Mouse (Mus musculus) midbrain, postnatal 0 days (tissue): Measurements from ENCODE around the gene Cyp2d12. TPM values are rescaled to one million over a fixed set of nuclear protein-coding genes. Genes with fewer than 3 reads are reported as not detected.
"Not testable (repeated sequence)": the region's sequence is repeated elsewhere in the genome, so short reads cannot be mapped to it uniquely, and the experiment has no call there.

Source experiments
- ATAC-seq: fragments of 200-750 bp; cut with Nextera tagmentation; 2 replicates; pipeline ENCODE4 v1.8.0; 2017; ENCODE audit warnings: moderate number of reproducible peaks, mild to moderate bottlenecking, moderate TSS enrichment, moderate library complexity; ENCODE audit not compliant: low FRiP score
- DNase-seq: peaks from one replicate; pipeline ENCODE4 v3.0.0-alpha.2; 2015; ENCODE audit warnings: low spot score
- H3K27ac ChIP-seq: fragments of 300-500 bp; sonication (generic); 2 replicates; pipeline ENCODE4 v1.5.1; 2014; ENCODE audit warnings: low read depth, mild to moderate bottlenecking, low read length, mixed read lengths
- H3K27me3 ChIP-seq: fragments of 300-500 bp; sonication (generic); 2 replicates; pipeline ENCODE4 v1.6.1; 2014; ENCODE audit warnings: low read length, control low read depth, mixed read lengths; ENCODE audit not compliant: insufficient read depth
- H3K36me3 ChIP-seq: fragments of 300-500 bp; sonication (generic); 2 replicates; pipeline ENCODE4 v1.6.1; 2014; ENCODE audit warnings: low read length, control low read depth, mixed read lengths; ENCODE audit not compliant: insufficient read depth
- H3K4me1 ChIP-seq: fragments of 300-500 bp; sonication (generic); 2 replicates; pipeline ENCODE4 v1.6.1; 2014; ENCODE audit warnings: mild to moderate bottlenecking, control low read depth, antibody characterized with exemption, low read length, mixed read lengths; ENCODE audit not compliant: insufficient read depth
- H3K4me2 ChIP-seq: fragments of 300-500 bp; sonication (generic); 2 replicates; pipeline ENCODE4 v1.6.1; 2014; ENCODE audit warnings: low read depth, mild to moderate bottlenecking, low read length, mixed read lengths; ENCODE audit not compliant: poor library complexity, severe bottlenecking
- H3K4me3 ChIP-seq: fragments of 300-500 bp; sonication (generic); 2 replicates; pipeline ENCODE4 v1.5.1; 2014; ENCODE audit warnings: low read depth, mild to moderate bottlenecking, low read length, moderate library complexity
- H3K9ac ChIP-seq: fragments of 300-500 bp; sonication (generic); replicated peaks from 2 replicates; pipeline ENCODE4 v1.6.1; 2014; ENCODE audit warnings: mild to moderate bottlenecking, low read length, moderate library complexity, mixed read lengths; ENCODE audit not compliant: poor library complexity, severe bottlenecking
- H3K9me3 ChIP-seq: fragments of 300-500 bp; sonication (generic); 2 replicates; pipeline ENCODE4 v1.6.1; 2016; ENCODE audit warnings: low read length, control low read depth
- CTCF ChIP-seq: IDR thresholded peaks from 2 replicates; pipeline ENCODE4 v1.5.1; 2016; ENCODE audit warnings: antibody characterized with exemption, mild to moderate bottlenecking
- WGBS: fragments of 180-500 bp; shearing (Covaris S2); extraction: QIAGEN DNeasy Blood & Tissue Kit; methylation state at CpG from one replicate; pipeline ENCODE4 v1.1.7; 2014; 5-methylcytosine and 5-hydroxymethylcytosine counted together
- microRNA-seq: library from miRNA; unstranded; fragments of <30 nt; microRNA quantifications from one replicate; pipeline ENCODE4, GENCODE M21; 2016; ENCODE audit warnings: borderline number of aligned reads
- polyA plus RNA-seq: library from polyadenylated mRNA; unstranded; fragments of >200 nt; fragmentation: Nextera tagmentation; extraction: Ambion mirVana; gene quantifications from 2 replicates; pipeline ENCODE4 v1.2.1, GENCODE M21; 2015
- total RNA-seq: library from RNA; depleted of rRNA; stranded (reverse); fragments of >200 nt; gene quantifications from 2 replicates; pipeline ENCODE4 v1.2.3, GENCODE M21; 2014; rRNA removed

Cyp2d12 gene
- total and polyA plus RNA-seq, 2 experiments from 2014 or later = not detected

DNA sequence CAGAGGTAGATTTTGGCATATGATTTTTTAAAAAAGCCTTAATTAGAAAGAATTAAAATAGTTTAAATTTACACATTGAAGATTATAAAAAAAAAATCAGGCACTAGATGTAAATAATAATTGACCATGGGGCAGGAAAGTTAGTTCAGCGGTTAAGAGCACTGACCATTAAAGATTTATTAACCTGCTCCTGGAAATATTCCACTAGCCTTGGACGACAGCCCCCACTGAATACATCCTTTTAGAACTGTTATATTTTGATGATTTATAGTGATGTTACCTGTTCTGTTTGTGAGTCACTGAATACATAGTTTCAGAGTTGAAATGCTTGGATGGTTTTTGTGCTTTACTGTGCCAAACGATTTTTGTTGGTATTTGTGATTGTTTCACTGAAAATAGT is 11.9 kb upstream of the Cyp2d12 start:
- H3K9me3 ChIP-seq, H3K4me3 ChIP-seq, H3K4me1 ChIP-seq, H3K9ac ChIP-seq, H3K27ac ChIP-seq, H3K27me3 ChIP-seq, DNase-seq, ATAC-seq, H3K4me2 ChIP-seq, H3K36me3 ChIP-seq: not testable (repeated sequence)
- 78% methylated on average over 3 of the region's 3 CpGs for WGBS

DNA sequence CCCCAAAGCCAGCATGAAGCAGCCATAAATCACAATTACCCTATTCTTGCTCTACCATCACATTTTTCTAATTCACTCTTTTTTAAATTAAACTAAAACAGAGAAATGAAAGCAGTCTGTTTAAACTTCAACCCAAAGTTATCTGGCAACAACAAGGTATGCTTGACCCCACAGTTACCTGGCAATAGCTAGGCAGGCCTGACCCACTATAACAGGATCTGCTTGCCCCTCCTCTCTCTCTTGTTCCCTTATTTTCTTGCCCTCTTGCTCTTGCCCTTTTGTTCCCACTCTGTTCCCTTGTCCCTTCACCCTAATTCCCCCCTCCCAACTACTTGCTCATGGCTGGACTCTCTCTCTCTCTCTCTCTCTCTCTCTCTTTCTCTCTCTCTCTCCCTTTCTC is 10.3 kb upstream of the Cyp2d12 start:
- H3K4me1 ChIP-seq, DNase-seq, H3K27me3 ChIP-seq, H3K36me3 ChIP-seq, H3K9me3 ChIP-seq, H3K27ac ChIP-seq, H3K4me2 ChIP-seq, H3K9ac ChIP-seq, ATAC-seq, H3K4me3 ChIP-seq: not testable (repeated sequence)

DNA sequence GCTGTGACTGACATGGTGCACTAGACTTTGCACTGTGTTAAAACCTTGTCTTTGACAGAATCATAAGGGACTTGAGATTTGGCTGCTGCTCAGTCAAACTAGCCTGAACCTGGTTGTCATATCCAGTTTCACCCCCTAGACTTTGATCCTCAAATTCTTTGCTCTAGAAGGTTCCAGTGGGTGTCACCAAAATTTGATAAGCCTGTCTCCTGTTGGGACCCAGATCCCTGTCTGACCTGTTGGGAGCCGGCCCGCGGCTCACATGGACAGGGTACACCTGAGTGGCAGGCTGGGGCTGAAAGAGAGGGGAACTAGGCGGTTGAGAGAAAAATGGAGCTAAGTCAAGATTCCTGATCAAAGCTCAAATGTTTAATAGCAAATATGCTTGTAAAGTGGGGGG is 7.1 kb upstream of the Cyp2d12 start:
- not testable (repeated sequence) for H3K27me3 ChIP-seq, H3K9me3 ChIP-seq, ATAC-seq, H3K9ac ChIP-seq, DNase-seq, H3K4me1 ChIP-seq, H3K36me3 ChIP-seq, H3K4me3 ChIP-seq, H3K27ac ChIP-seq, H3K4me2 ChIP-seq
- 91% methylated on average over 4 of the region's 4 CpGs for WGBS

DNA sequence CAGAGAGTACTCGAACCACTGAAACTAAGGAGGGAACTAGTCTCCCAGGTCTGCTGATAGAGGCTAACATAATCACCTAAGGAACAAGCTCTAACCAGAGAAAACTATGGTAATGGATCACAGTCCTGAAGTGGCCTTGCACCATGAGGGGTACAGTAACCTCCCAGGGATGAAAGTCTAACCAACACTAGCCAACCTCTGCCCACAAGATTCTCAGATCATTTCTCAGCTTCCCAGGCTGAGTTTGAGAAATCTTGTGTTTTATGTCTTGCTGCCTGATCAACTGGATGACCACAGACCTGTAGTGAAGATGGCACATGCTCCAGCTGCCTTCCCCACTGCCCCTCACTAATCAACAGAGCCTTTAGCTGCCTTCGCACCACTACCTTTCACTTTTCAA is 1.7 kb upstream of the Cyp2d12 start:
- H3K4me1 ChIP-seq, H3K9ac ChIP-seq, H3K4me3 ChIP-seq, ATAC-seq, DNase-seq, H3K9me3 ChIP-seq, H3K27me3 ChIP-seq, H3K4me2 ChIP-seq, H3K36me3 ChIP-seq, H3K27ac ChIP-seq: not testable (repeated sequence)
- 81% methylated on average over 2 of the region's 2 CpGs for WGBS

DNA sequence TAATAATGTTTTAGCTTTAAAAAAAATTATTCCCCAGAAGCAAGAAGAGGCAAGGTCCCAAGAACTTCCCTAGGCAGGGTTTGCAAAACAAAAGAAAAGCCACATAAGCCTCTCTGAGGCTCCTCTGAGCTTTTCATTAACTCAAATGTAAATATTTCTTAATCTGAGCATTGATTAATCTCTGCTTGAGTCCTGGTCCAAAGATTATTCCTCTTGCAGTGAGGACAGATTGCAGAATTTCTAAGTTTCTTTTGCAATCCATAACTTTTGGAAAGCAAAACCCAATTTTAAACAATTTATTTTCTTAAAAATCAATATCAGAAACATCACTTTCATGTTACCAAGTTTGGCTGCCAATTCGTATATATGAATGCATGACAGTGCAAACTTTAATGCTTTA is 18.0 kb downstream of the Cyp2d12 start:
- Histone ChIP-seq H3K36me3 (no peaks in the 10 kb centered on the region), H3K27ac (no peak overlapping the region), H3K4me1 (no peaks in the 10 kb centered on the region), H3K27me3 (no peaks in the 10 kb centered on the region), H3K4me3 (no peak overlapping the region), H3K4me2 (no peak overlapping the region), H3K9ac (no peak overlapping the region), H3K9me3 (no peaks in the 10 kb centered on the region)
- WGBS = 92% methylated on average over 1 of the region's 1 CpGs
- no peak for TF ChIP-seq CTCF
- DNase-seq (no peak), ATAC-seq (no peak)

DNA sequence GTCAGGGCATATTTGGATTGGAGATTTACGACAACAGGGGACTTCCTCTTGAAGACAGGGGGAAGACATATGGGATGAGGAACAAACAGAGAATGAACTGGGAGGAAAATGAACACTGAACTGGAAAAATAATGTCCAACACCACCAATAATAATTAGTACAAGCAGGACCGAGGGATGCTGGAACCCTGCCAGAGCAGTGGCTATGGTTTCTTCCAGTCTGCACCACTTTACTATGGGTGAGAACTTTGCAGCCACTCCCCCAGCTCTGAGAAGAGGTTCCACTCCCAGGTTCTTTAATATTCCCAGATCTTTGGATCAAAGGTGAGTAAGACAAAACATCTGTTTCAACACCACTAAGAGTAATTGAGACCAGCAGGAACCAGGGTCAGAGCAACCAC is 24.2 kb downstream of the Cyp2d12 start:
- DNase-seq (no peak), ATAC-seq (no peak)
- 79% methylated on average over 2 of the region's 2 CpGs for WGBS
- Histone ChIP-seq H3K4me2 (no peak overlapping the region), H3K4me3 (no peak overlapping the region), H3K36me3 (no peaks in the 10 kb centered on the region), H3K4me1 (no peaks in the 10 kb centered on the region), H3K9me3 (no peaks in the 10 kb centered on the region), H3K27ac (no peak overlapping the region), H3K9ac (no peak overlapping the region), H3K27me3 (no peaks in the 10 kb centered on the region)
- TF ChIP-seq CTCF = no peak

DNA sequence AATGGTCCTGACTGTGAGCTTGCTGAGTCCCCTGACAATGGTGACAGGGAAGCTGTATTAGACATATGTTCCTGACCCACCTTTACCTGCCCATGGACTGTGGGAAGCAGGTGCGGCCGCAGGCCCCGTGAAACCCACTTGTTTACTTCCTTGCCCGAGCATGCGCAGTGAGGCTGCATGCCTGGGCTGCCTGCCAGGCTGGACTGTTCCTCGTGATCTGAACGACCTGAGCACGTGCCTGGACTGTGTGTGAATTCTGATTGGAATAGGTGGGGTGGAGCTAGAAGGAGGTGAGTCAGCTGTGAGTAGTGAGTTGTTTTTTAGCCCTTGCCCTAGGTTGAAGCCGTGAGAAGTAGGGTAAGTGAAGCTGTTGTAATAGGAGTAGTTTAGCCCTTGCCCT is 27.7 kb downstream of the Cyp2d12 start:
- no peak overlapping the region for H3K4me2 ChIP-seq
- WGBS = 90% methylated on average over 9 of the region's 9 CpGs

More for the DNA sequence above, 27.7 kb downstream of the Cyp2d12 start:
- no peaks in the 10 kb centered on the region for H3K9me3 ChIP-seq
- H3K4me3 ChIP-seq = no peak overlapping the region
- no peaks in the 10 kb centered on the region for H3K4me1 ChIP-seq
- H3K27ac ChIP-seq = no peak overlapping the region
- H3K9ac ChIP-seq = no peak overlapping the region
- no peak for ATAC-seq
- TF ChIP-seq CTCF = no peak
- no peaks in the 10 kb centered on the region for H3K27me3 ChIP-seq
- H3K36me3 ChIP-seq = no peaks in the 10 kb centered on the region
- no peak for DNase-seq

Small RNAs within 50 kb of the gene (microRNA-seq; reads per million reads assigned to microRNA genes)
- gene Gm27924 (not detected), gene Gm28023 (not detected)

Other genes with a start within 250 kb of the Cyp2d12 start
- gene Naga, start 216.1 kb upstream of the Cyp2d12 start, total RNA-seq = 36.6 and 38.0 TPM in 2 replicates
- 25.0 and 30.8 TPM in 2 replicates for gene Naga, start 216.1 kb upstream of the Cyp2d12 start, polyA plus RNA-seq
- gene Pheta2, start 216.1 kb upstream of the Cyp2d12 start, total RNA-seq = 0.28 and 1.5 TPM in 2 replicates
- 0.82 and 0.88 TPM in 2 replicates for gene Pheta2, start 216.1 kb upstream of the Cyp2d12 start, polyA plus RNA-seq
- 186 and 226 TPM in 2 replicates for gene Smdt1, start 216.1 kb upstream of the Cyp2d12 start, total RNA-seq
- gene Smdt1, start 216.1 kb upstream of the Cyp2d12 start, polyA plus RNA-seq = 352 and 383 TPM in 2 replicates
- 241 and 287 TPM in 2 replicates for gene Ndufa6, start 200.8 kb upstream of the Cyp2d12 start, total RNA-seq
- 481 and 482 TPM in 2 replicates for gene Ndufa6, start 200.8 kb upstream of the Cyp2d12 start, polyA plus RNA-seq
- gene Cyp2d22, start 174.8 kb upstream of the Cyp2d12 start, total RNA-seq = 1.6 and 2.4 TPM in 2 replicates
- gene Cyp2d22, start 174.8 kb upstream of the Cyp2d12 start, polyA plus RNA-seq = 1.7 and 2.2 TPM in 2 replicates
- gene Cyp2d11, start 161.1 kb upstream of the Cyp2d12 start, total RNA-seq = not detected in 2 replicates
- not detected in 2 replicates for gene Cyp2d11, start 161.1 kb upstream of the Cyp2d12 start, polyA plus RNA-seq
- gene Cyp2d10, start 147.9 kb upstream of the Cyp2d12 start, total RNA-seq = not detected in 2 replicates
- gene Cyp2d10, start 147.9 kb upstream of the Cyp2d12 start, polyA plus RNA-seq = not detected in 2 replicates
- not detected in 2 replicates for gene Cyp2d9, start 121.6 kb upstream of the Cyp2d12 start, total RNA-seq
- gene Cyp2d9, start 121.6 kb upstream of the Cyp2d12 start, polyA plus RNA-seq = not detected in 2 replicates
- not detected in 2 replicates for gene Cyp2d34, start 65.9 kb downstream of the Cyp2d12 start, total RNA-seq
- gene Cyp2d34, start 65.9 kb downstream of the Cyp2d12 start, polyA plus RNA-seq = not detected in 2 replicates
- gene Cyp2d40, start 209.1 kb downstream of the Cyp2d12 start, total RNA-seq = not detected in 2 replicates
- not detected in 2 replicates for gene Cyp2d40, start 209.1 kb downstream of the Cyp2d12 start, polyA plus RNA-seq
- not detected in 2 replicates for gene Cyp2d26, start 239.2 kb downstream of the Cyp2d12 start, total RNA-seq
- gene Cyp2d26, start 239.2 kb downstream of the Cyp2d12 start, polyA plus RNA-seq = not detected in 2 replicates